Mouse (Mus musculus): ENCODE data around the gene Casq2.
A peak's percentile ranks its signal among the peaks of the same experiment; 100 is the strongest.

Gene Casq2

GRCm38 (mm10) chr3:102083589-102084230 lies 2.5 kb upstream of the Casq2 start:
- DNase-seq (ENCODE audit: low spot score) = no peak

GRCm38 (mm10) chr3:102084833-102085491 lies 1.3 kb upstream of the Casq2 start:
- no peak for DNase-seq (ENCODE audit: low spot score)

GRCm38 (mm10) chr3:102085719-102086118 lies 496 bp upstream of the Casq2 start:
- no peak for DNase-seq (ENCODE audit: low spot score)

GRCm38 (mm10) chr3:102094841-102095240 lies 8.6 kb downstream of the Casq2 start:
- DNase-seq (ENCODE audit: low spot score) = no peak

GRCm38 (mm10) chr3:102095412-102095811 lies 9.2 kb downstream of the Casq2 start:
- DNase-seq (ENCODE audit: low spot score) = no peak

GRCm38 (mm10) chr3:102096366-102096765 lies 10.2 kb downstream of the Casq2 start:
- no peak for DNase-seq (ENCODE audit: low spot score)

GRCm38 (mm10) chr3:102096976-102097375 lies 10.8 kb downstream of the Casq2 start:
- DNase-seq (ENCODE audit: low spot score) = no peak

GRCm38 (mm10) chr3:102099242-102099641 lies 13.0 kb downstream of the Casq2 start:
- no peak for DNase-seq (ENCODE audit: low spot score)

- DNase-seq (ENCODE audit: low spot score) = no peak
Measured at GRCm38 (mm10) chr3:102099793-102100192, 13.6 kb downstream of the Casq2 start.

- DNase-seq (ENCODE audit: low spot score) = no peak
Measured at GRCm38 (mm10) chr3:102101445-102101844, 15.2 kb downstream of the Casq2 start.

GRCm38 (mm10) chr3:102103811-102104565 lies 17.8 kb downstream of the Casq2 start:
- no peak for DNase-seq (ENCODE audit: low spot score)

- DNase-seq (ENCODE audit: low spot score) = no peak
Measured at GRCm38 (mm10) chr3:102108201-102108600, 22.0 kb downstream of the Casq2 start.

- no peak for DNase-seq (ENCODE audit: low spot score)
Measured at GRCm38 (mm10) chr3:102111979-102112599, 25.9 kb downstream of the Casq2 start.

- no peak for DNase-seq (ENCODE audit: low spot score)
Measured at GRCm38 (mm10) chr3:102120947-102121346, 34.7 kb downstream of the Casq2 start.

- DNase-seq (ENCODE audit: low spot score) = peak; percentile 15
Measured at GRCm38 (mm10) chr3:102122046-102122445, 35.8 kb downstream of the Casq2 start.

- DNase-seq (ENCODE audit: low spot score) = no peak
Measured at GRCm38 (mm10) chr3:102123654-102124053, 37.4 kb downstream of the Casq2 start.

- no peak for DNase-seq (ENCODE audit: low spot score)
Measured at GRCm38 (mm10) chr3:102125546-102125945, 39.3 kb downstream of the Casq2 start.

GRCm38 (mm10) chr3:102127114-102127513 lies 40.9 kb downstream of the Casq2 start:
- no peak for DNase-seq (ENCODE audit: low spot score)

- DNase-seq (ENCODE audit: low spot score) = no peak
Measured at GRCm38 (mm10) chr3:102128242-102128641, 42.0 kb downstream of the Casq2 start.

- no peak for DNase-seq (ENCODE audit: low spot score)
Measured at GRCm38 (mm10) chr3:102130478-102130877, 44.3 kb downstream of the Casq2 start.

GRCm38 (mm10) chr3:102131627-102132324 lies 45.6 kb downstream of the Casq2 start:
- DNase-seq (ENCODE audit: low spot score) = no peak
